Mouse (Mus musculus): ENCODE measurements around the gene Pnpla6. TPM values are rescaled to one million over a fixed set of nuclear protein-coding genes. Genes with fewer than 3 reads are reported as not detected.

Gene Pnpla6
- 7.7 TPM for polyA plus RNA-seq (2014; fragmentation: Illumina TruSeq; extraction: RNeasy Lipid Tissue Mini Kit (QIAGEN cat#74804); ENCODE audit: low read depth, low replicate concordance)

DNA sequence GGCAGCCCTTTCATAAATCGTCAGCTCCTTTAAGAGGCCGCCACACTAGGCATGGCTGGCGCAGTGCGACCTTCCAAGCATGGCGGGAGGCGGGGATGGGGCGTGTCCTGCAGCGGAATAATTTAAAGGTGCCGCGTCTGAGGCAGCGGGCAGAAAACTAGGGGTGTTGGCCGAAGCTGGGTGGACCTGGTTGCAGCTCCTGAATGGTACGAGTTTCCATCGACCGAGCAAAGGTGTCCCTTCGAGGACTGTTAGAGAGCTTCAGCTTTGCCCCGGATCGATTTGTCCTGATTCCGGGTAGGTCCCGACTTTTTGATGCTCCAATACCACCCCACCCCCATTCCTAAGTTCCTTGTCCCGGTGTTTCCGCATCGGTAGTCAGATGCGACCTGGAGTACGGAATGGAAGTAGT is at the start of gene Pnpla6:
Gene Pnpla6, plus strand, starts transcription at position 125 of the 412 bp plus-strand sequence.

DNA sequence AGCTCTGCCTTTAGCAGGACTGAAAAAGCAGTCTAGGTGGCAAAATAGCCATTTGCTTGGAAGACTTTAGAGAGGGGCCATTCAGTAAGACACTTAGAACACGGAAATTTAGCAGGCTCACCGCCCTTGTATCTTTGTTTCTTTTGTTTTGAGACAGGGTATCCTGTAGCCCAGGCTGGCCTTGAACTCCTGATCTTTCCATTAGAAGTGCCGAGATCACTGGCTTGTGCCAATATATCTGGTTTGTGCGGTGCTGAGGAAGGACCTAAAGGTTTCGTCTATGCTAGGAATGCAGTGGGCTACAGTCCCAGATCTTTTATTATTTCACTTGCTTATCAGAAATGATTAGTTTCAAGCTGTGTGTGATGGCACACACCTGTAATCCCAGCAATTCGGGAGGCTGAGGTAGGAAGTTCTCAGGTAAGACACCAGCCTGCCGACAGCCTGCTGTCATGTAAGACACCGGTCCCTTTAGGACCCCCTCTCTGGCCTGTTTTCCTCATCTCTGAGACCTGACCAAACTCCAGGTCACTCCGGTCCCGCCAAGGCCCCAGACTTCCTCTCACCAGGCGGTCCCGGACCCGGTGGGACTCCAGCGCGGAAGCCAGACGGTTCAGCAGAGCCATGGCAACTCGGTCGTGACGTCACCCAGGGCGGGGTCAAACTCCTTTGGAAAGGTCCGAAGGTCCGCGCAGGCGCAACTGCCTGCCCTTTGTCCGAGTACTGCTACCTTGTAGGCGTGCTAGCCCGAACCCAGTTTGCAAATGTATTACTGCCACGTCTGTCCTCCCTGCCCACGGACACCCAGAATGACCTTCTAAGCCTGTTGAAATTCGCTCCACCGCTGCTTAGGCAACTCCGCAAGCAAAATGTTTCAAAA is 47.9 kb upstream of the Pnpla6 start, which contains the start of gene Pex11g:
Gene Pex11g, minus strand, starts transcription at position 675 of the 880 bp plus-strand sequence.

DNA sequence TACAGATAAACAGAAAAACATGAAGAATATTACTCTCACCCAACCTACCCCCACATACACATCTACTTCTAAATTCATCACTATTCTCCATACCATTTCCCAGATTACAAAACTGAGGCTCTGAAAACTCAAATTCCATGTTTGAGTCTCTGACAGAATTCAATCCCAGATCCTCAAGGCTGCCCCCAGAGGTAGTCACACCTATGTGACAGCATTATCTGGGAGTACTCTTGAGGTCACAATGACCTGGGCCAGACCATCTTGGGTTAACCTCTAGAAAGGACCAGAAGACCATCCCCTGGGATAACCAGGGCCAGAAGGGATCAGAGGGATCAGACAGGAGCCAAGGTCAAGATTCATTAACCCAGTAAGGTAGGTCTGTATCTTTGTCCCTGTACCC is 44.6 kb upstream of the Pnpla6 start, which contains the start of gene Tex45:
Gene Tex45, plus strand, starts transcription at position 301 of the 400 bp plus-strand sequence.

DNA sequence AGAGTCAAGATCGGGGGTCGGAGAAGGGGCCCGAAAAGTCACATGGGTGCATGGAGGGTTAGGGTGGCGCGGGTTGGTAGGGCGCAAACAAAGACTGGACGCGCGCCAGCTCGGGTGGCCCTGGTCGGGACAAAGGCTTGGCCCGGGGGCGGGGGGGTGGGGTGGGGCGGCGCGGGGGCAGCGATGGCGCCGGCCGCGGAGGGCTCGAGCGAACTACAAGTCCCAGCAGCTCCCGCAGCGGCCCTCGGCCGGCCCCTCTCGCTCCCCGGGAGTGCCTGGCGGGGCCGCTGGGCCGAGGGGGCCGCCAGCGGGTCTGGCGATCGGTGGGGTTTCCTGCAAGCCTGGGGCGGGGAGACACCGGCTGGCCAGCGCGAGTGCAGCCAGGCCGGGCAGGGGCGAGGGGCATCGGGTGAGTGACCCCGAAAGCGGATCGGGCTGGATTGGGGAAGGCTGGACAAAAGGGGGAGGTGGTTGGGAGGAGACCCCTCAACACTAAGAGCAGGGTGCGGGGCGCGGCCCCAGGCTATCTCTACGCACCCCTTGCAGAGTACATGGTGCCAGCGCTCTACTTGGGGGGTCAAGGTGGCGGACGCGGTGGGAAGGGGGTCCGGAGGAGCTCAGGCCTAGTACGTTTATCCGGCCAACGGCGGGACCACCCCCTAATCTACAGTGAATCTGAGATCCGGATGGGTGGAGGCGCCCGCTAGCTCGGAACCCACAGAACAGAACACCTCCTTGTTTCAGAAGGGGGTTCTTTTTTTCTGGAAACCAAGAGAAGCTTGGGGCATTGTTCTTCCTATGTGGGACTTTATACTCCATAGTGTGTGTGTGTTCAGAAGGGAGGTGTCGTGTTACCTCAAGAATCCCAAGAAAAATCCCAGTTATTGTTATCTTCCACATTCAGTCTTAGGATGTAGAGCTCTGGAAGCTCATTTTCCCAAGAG is 22.0 kb upstream of the Pnpla6 start, which contains the start of gene Zfp358:
Gene Zfp358, plus strand, starts transcription at position 238 of the 944 bp plus-strand sequence.

DNA sequence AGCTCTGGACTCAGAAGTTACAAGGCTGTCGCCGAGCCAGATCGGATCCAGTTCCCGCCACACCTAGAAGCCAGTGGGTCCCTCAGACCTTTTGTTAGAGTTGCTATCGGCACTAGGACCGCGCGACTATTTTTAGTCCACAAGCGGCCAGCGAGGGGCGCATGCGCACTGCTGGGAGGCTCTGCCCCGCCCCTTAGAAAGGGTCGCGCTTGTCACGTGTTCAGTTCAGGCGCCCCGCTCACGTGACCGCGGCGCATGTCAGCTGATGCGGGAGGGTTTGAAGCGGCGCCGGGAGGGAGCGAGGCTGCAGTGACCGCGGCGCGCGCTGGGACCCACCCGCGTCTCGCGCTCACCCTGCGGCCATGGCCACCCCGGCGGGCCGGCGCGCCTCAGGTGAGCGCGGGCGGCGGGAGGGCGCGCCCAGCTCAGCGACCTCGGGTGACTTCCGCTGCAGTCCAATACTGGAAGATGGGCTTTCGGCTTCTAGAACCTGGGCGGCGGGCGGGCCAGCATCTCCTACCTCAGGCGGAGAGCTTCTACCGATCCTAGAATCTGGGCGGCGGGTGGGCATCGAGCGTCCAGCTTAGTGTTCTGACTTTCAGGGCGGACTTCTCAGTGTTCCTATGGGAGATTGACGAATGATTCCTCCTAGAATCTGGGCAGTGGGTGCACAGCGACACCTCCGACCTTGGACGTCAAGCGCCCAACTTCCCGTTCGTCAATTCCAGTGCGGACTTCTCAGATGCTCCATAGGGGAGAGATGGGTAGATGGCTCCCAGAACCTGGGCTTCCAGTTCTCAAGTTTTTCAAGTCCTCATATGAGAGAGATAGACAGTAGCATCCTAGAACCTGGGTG is 14.7 kb upstream of the Pnpla6 start, which contains the start of gene Mcoln1:
Gene Mcoln1, plus strand, starts transcription at position 223 of the 856 bp plus-strand sequence.

DNA sequence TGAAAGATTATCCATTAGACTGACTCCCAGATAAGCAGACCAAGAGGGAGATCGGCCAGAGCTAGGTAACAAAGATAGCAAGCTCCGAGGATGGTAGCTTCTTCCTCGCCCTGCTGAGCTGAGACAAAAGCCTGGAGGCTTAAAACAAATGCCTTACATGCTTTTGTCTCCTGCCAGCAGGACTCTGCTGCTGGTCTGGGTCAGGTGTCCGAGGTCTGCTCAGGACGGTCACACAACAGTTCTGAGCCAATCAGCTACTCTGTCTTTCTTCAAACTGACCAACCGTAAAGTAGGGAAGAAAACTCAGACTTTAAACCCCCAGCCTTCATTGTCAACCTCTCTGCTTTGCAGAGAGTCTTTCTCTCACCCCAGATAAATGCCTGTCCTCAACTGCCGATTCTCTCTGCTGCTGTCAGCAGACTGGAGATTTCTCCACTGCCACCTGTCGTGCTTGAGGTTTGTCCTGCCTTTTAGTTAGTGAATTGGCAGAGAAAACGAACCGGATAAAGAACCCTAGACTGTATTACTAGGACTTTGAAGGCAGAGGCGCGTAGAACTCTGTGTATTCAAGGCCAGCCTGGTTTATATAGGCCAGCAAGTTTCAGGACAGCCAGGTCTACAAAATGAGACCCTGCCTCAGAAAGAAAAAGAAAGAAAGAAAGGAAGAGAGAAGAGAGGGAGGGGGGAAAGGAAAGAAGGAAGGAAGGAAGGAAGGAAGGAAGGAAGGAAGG is 52.6 kb downstream of the Pnpla6 start, which contains the start of gene C330021F23Rik:
Gene C330021F23Rik, plus strand, starts transcription at position 350 of the 731 bp plus-strand sequence.

DNA sequence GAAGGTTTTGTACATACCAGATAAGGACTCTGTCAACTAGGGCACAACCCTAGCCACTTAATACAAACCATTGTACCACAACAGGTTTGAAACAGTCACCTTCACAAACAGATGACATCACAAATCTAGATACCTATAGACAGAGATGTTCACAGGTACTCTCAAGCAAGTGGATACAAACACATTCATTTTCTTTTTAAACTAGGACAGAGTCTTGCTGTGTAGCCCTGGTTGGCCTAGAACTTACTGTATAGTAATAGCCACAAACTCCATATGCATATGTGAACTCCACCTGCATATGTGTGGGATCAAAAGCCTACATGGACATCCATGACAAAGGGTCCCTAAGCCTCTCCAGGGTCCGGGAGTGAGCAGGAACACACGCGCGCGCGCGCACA is 71.8 kb downstream of the Pnpla6 start, which contains the start of gene Camsap3:
Gene Camsap3, plus strand, starts transcription at position 301 of the 398 bp plus-strand sequence.

Other genes starting within 250 kb of the Pnpla6 start
- gene Insr, start 235.8 kb upstream of the Pnpla6 start, polyA plus RNA-seq (2014; fragmentation: Illumina TruSeq; extraction: RNeasy Lipid Tissue Mini Kit (QIAGEN cat#74804); ENCODE audit: low read depth, low replicate concordance) = 60.9 TPM
- gene A430078G23Rik, start 162.0 kb upstream of the Pnpla6 start, polyA plus RNA-seq (2014; fragmentation: Illumina TruSeq; extraction: RNeasy Lipid Tissue Mini Kit (QIAGEN cat#74804); ENCODE audit: low read depth, low replicate concordance) = not detected
- gene Arhgef18, start 122.4 kb upstream of the Pnpla6 start, polyA plus RNA-seq (2014; fragmentation: Illumina TruSeq; extraction: RNeasy Lipid Tissue Mini Kit (QIAGEN cat#74804); ENCODE audit: low read depth, low replicate concordance) = 4.3 TPM
- 5.9 TPM for gene Pex11g, start 47.7 kb upstream of the Pnpla6 start, polyA plus RNA-seq (2014; fragmentation: Illumina TruSeq; extraction: RNeasy Lipid Tissue Mini Kit (QIAGEN cat#74804); ENCODE audit: low read depth, low replicate concordance)
- gene Tex45, start 44.5 kb upstream of the Pnpla6 start, polyA plus RNA-seq (2014; fragmentation: Illumina TruSeq; extraction: RNeasy Lipid Tissue Mini Kit (QIAGEN cat#74804); ENCODE audit: low read depth, low replicate concordance) = not detected
- 2.8 TPM for gene Zfp358, start 22.2 kb upstream of the Pnpla6 start, polyA plus RNA-seq (2014; fragmentation: Illumina TruSeq; extraction: RNeasy Lipid Tissue Mini Kit (QIAGEN cat#74804); ENCODE audit: low read depth, low replicate concordance)
- 12.2 TPM for gene Mcoln1, start 14.9 kb upstream of the Pnpla6 start, polyA plus RNA-seq (2014; fragmentation: Illumina TruSeq; extraction: RNeasy Lipid Tissue Mini Kit (QIAGEN cat#74804); ENCODE audit: low read depth, low replicate concordance)
- gene C330021F23Rik, start 52.6 kb downstream of the Pnpla6 start, polyA plus RNA-seq (2014; fragmentation: Illumina TruSeq; extraction: RNeasy Lipid Tissue Mini Kit (QIAGEN cat#74804); ENCODE audit: low read depth, low replicate concordance) = 2.6 TPM
- gene Camsap3, start 71.9 kb downstream of the Pnpla6 start, polyA plus RNA-seq (2014; fragmentation: Illumina TruSeq; extraction: RNeasy Lipid Tissue Mini Kit (QIAGEN cat#74804); ENCODE audit: low read depth, low replicate concordance) = 1.3 TPM
- 0.58 TPM for gene Xab2, start 105.9 kb downstream of the Pnpla6 start, polyA plus RNA-seq (2014; fragmentation: Illumina TruSeq; extraction: RNeasy Lipid Tissue Mini Kit (QIAGEN cat#74804); ENCODE audit: low read depth, low replicate concordance)
- 26.2 TPM for gene Pet100, start 106.2 kb downstream of the Pnpla6 start, polyA plus RNA-seq (2014; fragmentation: Illumina TruSeq; extraction: RNeasy Lipid Tissue Mini Kit (QIAGEN cat#74804); ENCODE audit: low read depth, low replicate concordance)
- gene Pcp2, start 110.2 kb downstream of the Pnpla6 start, polyA plus RNA-seq (2014; fragmentation: Illumina TruSeq; extraction: RNeasy Lipid Tissue Mini Kit (QIAGEN cat#74804); ENCODE audit: low read depth, low replicate concordance) = not detected
- gene Stxbp2, start 115.6 kb downstream of the Pnpla6 start, polyA plus RNA-seq (2014; fragmentation: Illumina TruSeq; extraction: RNeasy Lipid Tissue Mini Kit (QIAGEN cat#74804); ENCODE audit: low read depth, low replicate concordance) = 13.2 TPM
- gene Retn, start 140.4 kb downstream of the Pnpla6 start, polyA plus RNA-seq (2014; fragmentation: Illumina TruSeq; extraction: RNeasy Lipid Tissue Mini Kit (QIAGEN cat#74804); ENCODE audit: low read depth, low replicate concordance) = 0.50 TPM
- gene Mcemp1, start 150.4 kb downstream of the Pnpla6 start, polyA plus RNA-seq (2014; fragmentation: Illumina TruSeq; extraction: RNeasy Lipid Tissue Mini Kit (QIAGEN cat#74804); ENCODE audit: low read depth, low replicate concordance) = not detected
- not detected for gene Fcor, start 157.0 kb downstream of the Pnpla6 start, polyA plus RNA-seq (2014; fragmentation: Illumina TruSeq; extraction: RNeasy Lipid Tissue Mini Kit (QIAGEN cat#74804); ENCODE audit: low read depth, low replicate concordance)
- gene Trappc5, start 160.9 kb downstream of the Pnpla6 start, polyA plus RNA-seq (2014; fragmentation: Illumina TruSeq; extraction: RNeasy Lipid Tissue Mini Kit (QIAGEN cat#74804); ENCODE audit: low read depth, low replicate concordance) = 3.7 TPM
- 0.42 TPM for gene Fcer2a, start 178.8 kb downstream of the Pnpla6 start, polyA plus RNA-seq (2014; fragmentation: Illumina TruSeq; extraction: RNeasy Lipid Tissue Mini Kit (QIAGEN cat#74804); ENCODE audit: low read depth, low replicate concordance)
- 35.9 TPM for gene Clec4g, start 205.3 kb downstream of the Pnpla6 start, polyA plus RNA-seq (2014; fragmentation: Illumina TruSeq; extraction: RNeasy Lipid Tissue Mini Kit (QIAGEN cat#74804); ENCODE audit: low read depth, low replicate concordance)
- gene Cd209a, start 233.6 kb downstream of the Pnpla6 start, polyA plus RNA-seq (2014; fragmentation: Illumina TruSeq; extraction: RNeasy Lipid Tissue Mini Kit (QIAGEN cat#74804); ENCODE audit: low read depth, low replicate concordance) = 0.72 TPM